Mouse (Mus musculus) liver, embryonic 13.5 days (tissue): ENCODE data around the gene Pus7. TPM values are rescaled to one million over a fixed set of nuclear protein-coding genes. Genes with fewer than 3 reads are reported as not detected.
"Not testable (repeated sequence)": the region's sequence is repeated elsewhere in the genome, so short reads cannot be mapped to it uniquely, and the experiment has no call there.

Experiments used
- ATAC-seq: fragments of 200-750 bp; cut with Nextera tagmentation; 2 replicates; pipeline ENCODE4 v1.8.0; 2017; ENCODE audit warnings: low read depth, mild to moderate bottlenecking, moderate number of reproducible peaks, moderate library complexity
- DNase-seq: peaks from one replicate; pipeline ENCODE4 v3.0.0; 2022
- H3K27ac ChIP-seq: fragments of 300-500 bp; sonication (generic); 2 replicates; pipeline ENCODE4 v1.5.1; 2015; ENCODE audit warnings: moderate library complexity, mild to moderate bottlenecking, inconsistent platforms
- H3K27me3 ChIP-seq: fragments of 300-500 bp; sonication (generic); 2 replicates; pipeline ENCODE4 v1.6.1; 2015; ENCODE audit warnings: mild to moderate bottlenecking, inconsistent platforms
- H3K36me3 ChIP-seq: fragments of 300-500 bp; sonication (generic); 2 replicates; pipeline ENCODE4 v1.6.1; 2015; ENCODE audit warnings: mild to moderate bottlenecking, inconsistent platforms
- H3K4me1 ChIP-seq: fragments of 300-500 bp; sonication (generic); replicated peaks from 2 replicates; pipeline ENCODE4 v1.6.1; 2015; ENCODE audit warnings: inconsistent platforms
- H3K4me2 ChIP-seq: fragments of 300-500 bp; sonication (generic); 2 replicates; pipeline ENCODE4 v1.6.1; 2015; ENCODE audit warnings: inconsistent platforms, mild to moderate bottlenecking, moderate library complexity
- H3K4me3 ChIP-seq: fragments of 300-500 bp; sonication (generic); replicated peaks from 2 replicates; pipeline ENCODE4 v1.5.1; 2015; ENCODE audit warnings: mild to moderate bottlenecking, inconsistent platforms
- H3K9ac ChIP-seq: fragments of 300-500 bp; sonication (generic); 2 replicates; pipeline ENCODE4 v1.6.1; 2015; ENCODE audit warnings: mild to moderate bottlenecking, inconsistent platforms
- H3K9me3 ChIP-seq: fragments of 300-500 bp; sonication (generic); replicated peaks from 2 replicates; pipeline ENCODE4 v1.6.1; 2016; ENCODE audit warnings: inconsistent platforms
- WGBS: fragments of 180-500 bp; shearing (Covaris S2); methylation state at CpG from one replicate; pipeline ENCODE4 v1.1.7; 2015; ENCODE audit not compliant: insufficient replicate concordance; 5-methylcytosine and 5-hydroxymethylcytosine counted together
- polyA plus RNA-seq: library from polyadenylated mRNA; unstranded; fragments of >200 nt; fragmentation: Nextera tagmentation; extraction: Ambion mirVana; gene quantifications from 2 replicates; pipeline ENCODE4 v1.2.1, GENCODE M21; 2015

Gene Pus7
- polyA plus RNA-seq, 1 experiment from 2014 or later, result 21.7 TPM

GRCm38 (mm10) chr5:23711671-23712129 lies 71.8 kb downstream of the Pus7 start:
- Histone ChIP-seq H3K4me3 (peak overlapping the region; percentile 71), H3K4me2 (peak overlapping the region; percentile 77), H3K9ac (peak overlapping the region; percentile 76), H3K36me3 (peaks cover 45% of the 10 kb centered on the region), H3K9me3 (peaks cover 21% of the 10 kb centered on the region), H3K4me1 (peaks cover 11% of the 10 kb centered on the region)
- 48% methylated on average over 6 of the region's 6 CpGs for WGBS
- DNase-seq, H3K27ac ChIP-seq, ATAC-seq, H3K27me3 ChIP-seq: not testable (repeated sequence)

DNA sequence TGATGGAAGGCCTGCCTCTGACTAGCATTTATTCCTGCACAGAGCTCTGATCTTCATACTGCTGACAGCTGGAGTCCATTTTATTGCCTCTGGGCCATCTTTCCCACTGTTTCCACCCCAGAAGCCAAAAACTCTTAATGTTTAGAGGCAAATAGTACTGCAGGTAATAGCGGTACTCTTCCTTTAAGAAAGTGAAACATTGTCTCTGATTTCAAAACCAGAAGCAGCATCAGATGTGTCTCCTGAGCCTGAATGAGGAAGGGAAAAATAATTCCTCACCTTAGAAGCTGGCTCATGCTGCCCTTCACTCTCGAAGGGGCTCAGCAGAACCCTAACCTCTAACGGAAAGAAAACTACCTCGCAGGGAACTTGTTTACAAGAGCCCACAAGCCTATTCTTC lies 72.3 kb downstream of the Pus7 start:
- WGBS, result 83% methylated on average over 4 of the region's 4 CpGs
- no peak overlapping the region for H3K9ac ChIP-seq
- H3K27me3 ChIP-seq, result no peaks in the 10 kb centered on the region
- H3K27ac ChIP-seq, result no peak overlapping the region
- H3K4me2 ChIP-seq, result peak overlapping the region; percentile 77
- H3K9me3 ChIP-seq, result peaks cover 25% of the 10 kb centered on the region
- H3K4me1 ChIP-seq, result peaks cover 11% of the 10 kb centered on the region
- no peak for ATAC-seq
- peak overlapping the region; percentile 71 for H3K4me3 ChIP-seq
- no peak for DNase-seq
- H3K36me3 ChIP-seq, result peaks cover 49% of the 10 kb centered on the region

- ATAC-seq (no peak), DNase-seq (no peak)
- Histone ChIP-seq H3K4me3 (no peak overlapping the region), H3K4me2 (no peak overlapping the region), H3K4me1 (peaks cover 11% of the 10 kb centered on the region), H3K36me3 (peaks cover 57% of the 10 kb centered on the region), H3K9ac (no peak overlapping the region), H3K9me3 (peaks cover 30% of the 10 kb centered on the region), H3K27me3 (no peaks in the 10 kb centered on the region), H3K27ac (no peak overlapping the region)
- 72% methylated on average over 1 of the region's 1 CpGs for WGBS
Observed at GRCm38 (mm10) chr5:23709661-23710060, 73.8 kb downstream of the Pus7 start.

- not testable (repeated sequence) for DNase-seq, H3K27me3 ChIP-seq, H3K4me3 ChIP-seq, H3K9ac ChIP-seq, H3K27ac ChIP-seq, H3K4me1 ChIP-seq, H3K4me2 ChIP-seq, ATAC-seq
- peaks cover 83% of the 10 kb centered on the region for H3K36me3 ChIP-seq
- peaks cover 50% of the 10 kb centered on the region for H3K9me3 ChIP-seq
- 89% methylated on average over 32 of the region's 34 CpGs for WGBS
Observed at GRCm38 (mm10) chr5:23706601-23707597, 76.6 kb downstream of the Pus7 start.

GRCm38 (mm10) chr5:23697457-23697856 lies 86.1 kb downstream of the Pus7 start:
- H3K9me3 ChIP-seq, result peaks cover 14% of the 10 kb centered on the region; the same call in 1 of the 2 replicates
- H3K27me3 ChIP-seq, result no peaks in the 10 kb centered on the region
- H3K27ac ChIP-seq, result no peak overlapping the region
- ATAC-seq (no peak), DNase-seq (no peak)
- WGBS, result 89% methylated on average over 1 of the region's 1 CpGs
- peaks cover 44% of the 10 kb centered on the region for H3K36me3 ChIP-seq
- H3K4me2 ChIP-seq, result no peak overlapping the region
- no peaks in the 10 kb centered on the region for H3K4me1 ChIP-seq
- H3K4me3 ChIP-seq, result no peak overlapping the region
- H3K9ac ChIP-seq, result no peak overlapping the region

Other genes with a start within 250 kb of the Pus7 start
- gene Srpk2, start 99.1 kb downstream of the Pus7 start, polyA plus RNA-seq, result 7.8 and 7.9 TPM in 2 replicates
- gene Rint1, start 4.0 kb upstream of the Pus7 start, polyA plus RNA-seq, result 21.9 and 24.3 TPM in 2 replicates
- 93.8 and 94.0 TPM in 2 replicates for gene Tomm7, start 60.5 kb upstream of the Pus7 start, polyA plus RNA-seq
- 62.7 and 70.9 TPM in 2 replicates for gene Fam126a, start 247.0 kb upstream of the Pus7 start, polyA plus RNA-seq